ENCODE assay signal across 12 mouse cellular contexts in the genomic region with DNA sequence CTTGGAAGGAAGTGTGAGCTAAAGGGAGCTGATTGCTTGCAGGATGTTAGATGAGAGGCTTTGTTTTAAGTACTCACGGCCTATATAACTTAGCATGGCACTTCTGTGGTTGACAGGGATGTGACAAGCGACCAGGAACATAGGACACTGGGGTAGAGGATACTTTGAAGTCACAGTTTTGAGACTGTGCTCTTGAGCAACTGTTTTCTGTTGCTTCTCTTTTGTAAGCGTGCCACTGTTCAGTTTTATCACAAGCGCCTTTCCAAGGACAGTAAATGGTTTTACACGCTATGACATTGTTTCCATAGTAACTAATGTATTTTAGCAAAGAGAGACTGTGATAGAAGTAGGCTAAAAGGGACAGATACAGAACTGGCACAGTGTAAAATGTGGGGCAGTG. TPM values are rescaled to one million over a fixed set of nuclear protein-coding genes. Genes with fewer than 3 reads are reported as not detected.
DNase-seq lines count a peak whose midpoint lies in the region; ATAC-seq and TF ChIP-seq lines count a peak whose summit lies in the region.
"Had no signal": no experiment of that assay in that cellular context is flagged by ENCODE, and none has a peak within 500 bp of the region (broad histone marks: within the 10 kb centered on the region; RNA-seq: fewer than 3 reads in every experiment).

No protein-coding gene starts in this region.

- 43% methylated on average over 5 of the region's 5 CpGs for WGBS in heart, adult 2 months
- WGBS in liver, postnatal 0 days (ENCODE audit: insufficient replicate concordance) = 54% methylated on average over 5 of the region's 5 CpGs
- 65% methylated on average over 5 of the region's 5 CpGs for WGBS in liver, embryonic 11.5 days

- H3K4me1 ChIP-seq in heart, adult 2 months (ENCODE audit: control insufficient read depth, insufficient read depth, low read length) = peaks cover 34% of the 10 kb centered on the region
- H3K4me1 ChIP-seq in liver, postnatal 0 days (ENCODE audit: insufficient read depth) = peaks cover 6% of the 10 kb centered on the region; the same call in 1 of the 2 replicates
- H3K4me1 ChIP-seq in liver, embryonic 11.5 days (replicated peaks; ENCODE audit: control insufficient read depth, insufficient read depth, low read length) = peaks cover 35% of the 10 kb centered on the region

- TF ChIP-seq EP300 in heart, adult 2 months (IDR thresholded peaks at IDR 0.05; ENCODE audit: insufficient read depth, low read depth, low read length) = no peak
- TF ChIP-seq EP300 in liver, postnatal 0 days (IDR thresholded peaks at IDR 0.05; ENCODE audit: low read depth) = no peak

- no peak for DNase-seq in heart, adult 2 months
- no peak for DNase-seq in heart, postnatal 25 days (ENCODE audit: low spot score)
- DNase-seq in liver, postnatal 0 days = no peak
- DNase-seq in liver, embryonic 11.5 days (ENCODE audit: low spot score) = no peak
- DNase-seq in CD4-positive helper T cell, adult 2 months (ENCODE audit: low read depth, low spot score) = peak; percentile 24
- DNase-seq in brain, embryonic 14.5 days (ENCODE audit: low read depth) = peak; percentile 58
- DNase-seq in cerebellum, adult 18-20 months = no peak
- no peak for DNase-seq in spleen, postnatal 36 days (ENCODE audit: low spot score in 2 of 2)
- DNase-seq: B cell, adult 2 months; kidney, adult 9 months had no signal

- ATAC-seq in liver, postnatal 0 days = no peak
- no peak for ATAC-seq in liver, embryonic 11.5 days (replicated peaks; ENCODE audit: low FRiP score)

- H3K9ac ChIP-seq in heart, adult 2 months (ENCODE audit: low read depth, low read length) = no peak overlapping the region
- no peak overlapping the region for H3K9ac ChIP-seq in liver, postnatal 0 days (replicated peaks)
- H3K9ac ChIP-seq in liver, embryonic 11.5 days (ENCODE audit: low read depth, low read length) = no peak overlapping the region
- H3K9ac ChIP-seq: embryonic facial prominence, embryonic 15.5 days; lung, embryonic 15.5 days had no signal

- peak overlapping the region; percentile 45; the same call in 1 of the 2 replicates for H3K27ac ChIP-seq in heart, adult 2 months
- H3K27ac ChIP-seq in liver, postnatal 0 days (ENCODE audit: low read depth) = peak overlapping the region; percentile 29; the same call in 1 of the 2 replicates
- H3K27ac ChIP-seq in liver, embryonic 11.5 days (ENCODE audit: low read depth, low read length) = no peak overlapping the region
- H3K27ac ChIP-seq: embryonic facial prominence, embryonic 15.5 days; lung, embryonic 15.5 days had no signal

- TF ChIP-seq POLR2A in heart, adult 2 months (IDR thresholded peaks at IDR 0.05; ENCODE audit: insufficient read depth, low read depth, low read length) = no peak
- TF ChIP-seq POLR2A in brain, embryonic 14.5 days (IDR thresholded peaks at IDR 0.05; ENCODE audit: borderline replicate concordance, extremely low read depth, insufficient read depth, insufficient read length, poor library complexity, severe bottlenecking) = no peak

- peaks cover 5% of the 10 kb centered on the region; the same call in 1 of the 2 replicates for H3K9me3 ChIP-seq in liver, postnatal 0 days (ENCODE audit: low read length)
- H3K9me3 ChIP-seq in liver, embryonic 11.5 days (ENCODE audit: control insufficient read depth, low read length) = peaks cover 3% of the 10 kb centered on the region; the same call in 1 of the 2 replicates
- H3K9me3 ChIP-seq: lung, embryonic 15.5 days had no signal

- H3K27me3 ChIP-seq in heart, adult 2 months (ENCODE audit: control insufficient read depth, insufficient read depth, low read length) = no peaks in the 10 kb centered on the region
- H3K27me3 ChIP-seq in liver, postnatal 0 days (ENCODE audit: insufficient read depth, low read length) = no peaks in the 10 kb centered on the region
- no peaks in the 10 kb centered on the region for H3K27me3 ChIP-seq in liver, embryonic 11.5 days (replicated peaks; ENCODE audit: control insufficient read depth, insufficient read depth, low read length)
- H3K27me3 ChIP-seq: embryonic facial prominence, embryonic 15.5 days; lung, embryonic 15.5 days had no signal

- H3K79me2 ChIP-seq in heart, adult 2 months (replicated peaks; ENCODE audit: control insufficient read depth, insufficient read depth, low read length) = peaks cover 8% of the 10 kb centered on the region

- H3K4me3 ChIP-seq in heart, adult 2 months = no peak overlapping the region
- no peak overlapping the region for H3K4me3 ChIP-seq in liver, postnatal 0 days (ENCODE audit: low read depth, low read length)
- no peak overlapping the region for H3K4me3 ChIP-seq in liver, embryonic 11.5 days (ENCODE audit: low read depth, low read length)
- H3K4me3 ChIP-seq: embryonic facial prominence, embryonic 15.5 days; lung, embryonic 15.5 days had no signal

- intact Hi-C loops in heart, adult 2 months (cut with DNase I) = loop anchor here (2.0 kb wide), 1 partner anchor 14 kb away; no protein-coding TSS in a partner anchor
- intact Hi-C loops in heart, postnatal 25 days (cut with DNase I) = no loop called here

- H3K4me2 ChIP-seq in liver, postnatal 0 days (ENCODE audit: low read depth, low read length) = no peak overlapping the region
- H3K4me2 ChIP-seq in liver, embryonic 11.5 days = no peak overlapping the region
- H3K4me2 ChIP-seq: embryonic facial prominence, embryonic 15.5 days; lung, embryonic 15.5 days had no signal

- no peak for TF ChIP-seq CTCF in heart, adult 2 months (IDR thresholded peaks at IDR 0.05)
- TF ChIP-seq CTCF in liver, postnatal 0 days (IDR thresholded peaks at IDR 0.05; ENCODE audit: low read depth) = no peak
- no peak for TF ChIP-seq CTCF in brain, embryonic 14.5 days (IDR thresholded peaks at IDR 0.05; ENCODE audit: borderline replicate concordance, extremely low read depth, insufficient read depth, insufficient read length)

- H3K36me3 ChIP-seq in heart, adult 2 months (ENCODE audit: control insufficient read depth, insufficient read depth, low read length) = peaks cover 20% of the 10 kb centered on the region
- peaks cover 4% of the 10 kb centered on the region for H3K36me3 ChIP-seq in liver, postnatal 0 days (replicated peaks; ENCODE audit: insufficient read depth, low read length)
- H3K36me3 ChIP-seq in liver, embryonic 11.5 days (ENCODE audit: control insufficient read depth, insufficient read depth, low read length) = peaks cover 5% of the 10 kb centered on the region; the same call in 1 of the 2 replicates

RNA-seq across cellular contexts. Expression of gene Fyn, which starts 18.4 kb away (rescaled TPM):
- 10 to 100 TPM; 26.1 to 29.7 TPM for total RNA-seq in heart, adult 2 months (2021)
- polyA plus RNA-seq in heart, adult 2 months (2012; rRNA removed) = 23.2 and 36.4 TPM in 2 replicates
- 10 to 100 TPM; 29.1 to 42.5 TPM for total RNA-seq in heart, postnatal 25 days (2021)
- polyA plus RNA-seq in liver, postnatal 0 days (2015; fragmentation: Nextera tagmentation; extraction: Ambion mirVana) = 6.5 and 6.8 TPM in 2 replicates
- 19.3 and 20.4 TPM in 2 replicates for polyA plus RNA-seq in liver, embryonic 11.5 days (2014; fragmentation: Nextera tagmentation; extraction: Ambion mirVana)
- 106 and 134 TPM in 2 replicates for polyA plus RNA-seq in brain, embryonic 14.5 days (2012; rRNA removed)

Comparison
In these comparisons a context has a peak if more than half of its experiments do, and no peak if none do; other contexts are left out.
1. DNase-seq: peak in CD4-positive helper T cell, adult 2 months (single experiment) and brain, embryonic 14.5 days (single experiment); none in heart, adult 2 months (0 of 2), heart, postnatal 25 days (single experiment), liver, postnatal 0 days (single experiment), liver, embryonic 11.5 days (single experiment), cerebellum, adult 18-20 months (0 of 2) and spleen, postnatal 36 days (0 of 2).